Mouse (Mus musculus) ovary, adult 10 weeks (tissue): ENCODE results near the gene Ccno. TPM values are rescaled to one million over a fixed set of nuclear protein-coding genes. Genes with fewer than 3 reads are reported as not detected.

Source experiments
- polyA plus RNA-seq: library from polyadenylated mRNA; stranded (reverse); fragments of 350-450 nt; fragmentation: Illumina TruSeq; extraction: RNeasy Lipid Tissue Mini Kit (QIAGEN cat#74804); gene quantifications from one replicate; pipeline ENCODE4 v1.2.3, GENCODE M21; 2014

Ccno gene
- polyA plus RNA-seq = 3.0 TPM

DNA sequence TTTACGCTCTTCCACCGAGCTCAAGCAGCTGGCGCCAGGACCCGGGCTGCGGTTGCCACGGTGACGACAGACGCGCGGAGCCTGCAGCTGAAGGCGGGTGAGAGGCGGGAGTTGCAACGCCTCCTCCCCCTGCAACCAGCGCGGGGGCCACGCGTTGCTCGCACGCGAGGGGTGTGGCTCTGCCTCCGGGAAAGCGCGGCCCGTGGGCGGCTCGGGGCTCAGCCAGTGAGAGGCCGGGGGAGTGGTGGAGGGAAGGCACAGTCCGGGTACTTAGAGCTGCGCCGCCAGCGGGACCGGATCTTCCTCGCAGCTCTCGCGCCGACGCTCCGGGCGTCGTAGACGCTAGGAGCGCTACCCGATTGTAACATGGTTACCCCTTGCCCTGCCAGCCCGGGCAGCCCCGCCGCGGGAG is at the start of gene Ccno:
Ccno (plus strand) TSS at position 271 of the 412 bp plus-strand sequence.

DNA sequence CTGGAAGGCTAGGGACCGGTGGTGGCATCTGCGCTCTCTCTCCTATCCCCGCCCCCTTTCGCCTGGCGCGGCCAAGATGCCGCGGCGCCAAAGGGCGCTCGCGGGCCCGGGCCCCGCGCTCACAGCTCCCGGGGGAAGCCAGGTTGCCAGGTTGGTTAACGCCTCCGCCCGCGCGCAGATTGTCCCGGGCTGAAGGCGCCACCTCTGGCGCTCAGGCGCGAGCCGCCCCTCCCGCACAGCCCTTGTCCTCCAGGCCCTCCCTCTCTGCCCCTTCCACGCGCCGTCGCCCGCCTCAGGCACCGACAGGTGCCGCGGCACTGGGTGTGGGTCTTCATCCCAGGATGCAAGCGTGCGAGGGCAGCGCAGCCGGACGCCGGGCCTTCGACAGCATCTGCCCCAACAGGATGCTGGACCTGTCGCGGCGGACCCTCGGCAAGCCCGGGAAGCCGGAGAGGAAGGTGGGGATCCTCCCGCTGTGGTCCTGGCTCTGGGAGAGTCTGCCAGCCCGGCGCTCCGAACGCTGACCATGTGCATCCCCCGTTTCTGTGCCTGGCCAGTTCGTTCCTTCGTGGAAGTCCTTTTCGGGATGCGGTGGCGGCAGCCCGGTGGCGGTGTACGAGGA is 6.0 kb downstream of the Ccno start, which contains the start of gene Mcidas:
Mcidas (plus strand) TSS at position 315 of the 622 bp plus-strand sequence.

DNA sequence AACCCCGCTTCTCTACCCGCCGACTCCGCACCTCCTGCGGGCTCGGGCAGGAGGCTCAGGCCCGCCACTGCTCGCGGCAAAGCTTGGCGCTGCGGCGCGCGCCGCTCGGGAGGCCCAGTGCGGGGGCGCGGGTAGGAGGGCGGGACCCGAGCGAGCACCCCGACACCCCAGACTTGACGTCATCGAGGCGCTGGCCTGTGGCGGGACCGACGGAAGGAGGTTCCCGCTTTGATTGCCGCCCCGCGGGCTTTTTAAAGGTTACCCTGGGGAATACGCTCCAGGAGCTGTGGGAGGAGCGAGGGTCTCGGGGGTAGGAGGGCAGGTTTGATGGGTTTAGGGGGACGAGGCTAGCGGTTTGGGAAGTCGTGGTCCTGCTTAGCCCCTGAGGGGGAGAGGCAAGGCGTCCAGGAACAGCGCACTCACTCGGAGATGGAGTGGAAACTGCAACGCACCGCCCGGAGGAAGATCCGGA is 47.4 kb downstream of the Ccno start, which contains the start of gene Cdc20b:
Cdc20b (plus strand) TSS at position 162 of the 472 bp plus-strand sequence.

Other genes with a start within 250 kb of the Ccno start
- gene Plpp1, start 187.0 kb upstream of the Ccno start, polyA plus RNA-seq = 56.3 TPM
- gene Mtrex, start 60.4 kb upstream of the Ccno start, polyA plus RNA-seq = 121 TPM
- 39.4 TPM for gene Dhx29, start 60.3 kb upstream of the Ccno start, polyA plus RNA-seq
- not detected for gene Mcidas, start 6.0 kb downstream of the Ccno start, polyA plus RNA-seq
- not detected for gene Cdc20b, start 47.3 kb downstream of the Ccno start, polyA plus RNA-seq
- 285 TPM for gene Gpx8, start 58.6 kb downstream of the Ccno start, polyA plus RNA-seq
- gene Gzma, start 113.2 kb downstream of the Ccno start, polyA plus RNA-seq = 1.8 TPM
- gene Esm1, start 221.9 kb downstream of the Ccno start, polyA plus RNA-seq = 2.5 TPM
- gene Gzmk, start 238.1 kb downstream of the Ccno start, polyA plus RNA-seq = not detected